8 mouse cellular contexts compared by ENCODE assay signal in the genomic region with DNA sequence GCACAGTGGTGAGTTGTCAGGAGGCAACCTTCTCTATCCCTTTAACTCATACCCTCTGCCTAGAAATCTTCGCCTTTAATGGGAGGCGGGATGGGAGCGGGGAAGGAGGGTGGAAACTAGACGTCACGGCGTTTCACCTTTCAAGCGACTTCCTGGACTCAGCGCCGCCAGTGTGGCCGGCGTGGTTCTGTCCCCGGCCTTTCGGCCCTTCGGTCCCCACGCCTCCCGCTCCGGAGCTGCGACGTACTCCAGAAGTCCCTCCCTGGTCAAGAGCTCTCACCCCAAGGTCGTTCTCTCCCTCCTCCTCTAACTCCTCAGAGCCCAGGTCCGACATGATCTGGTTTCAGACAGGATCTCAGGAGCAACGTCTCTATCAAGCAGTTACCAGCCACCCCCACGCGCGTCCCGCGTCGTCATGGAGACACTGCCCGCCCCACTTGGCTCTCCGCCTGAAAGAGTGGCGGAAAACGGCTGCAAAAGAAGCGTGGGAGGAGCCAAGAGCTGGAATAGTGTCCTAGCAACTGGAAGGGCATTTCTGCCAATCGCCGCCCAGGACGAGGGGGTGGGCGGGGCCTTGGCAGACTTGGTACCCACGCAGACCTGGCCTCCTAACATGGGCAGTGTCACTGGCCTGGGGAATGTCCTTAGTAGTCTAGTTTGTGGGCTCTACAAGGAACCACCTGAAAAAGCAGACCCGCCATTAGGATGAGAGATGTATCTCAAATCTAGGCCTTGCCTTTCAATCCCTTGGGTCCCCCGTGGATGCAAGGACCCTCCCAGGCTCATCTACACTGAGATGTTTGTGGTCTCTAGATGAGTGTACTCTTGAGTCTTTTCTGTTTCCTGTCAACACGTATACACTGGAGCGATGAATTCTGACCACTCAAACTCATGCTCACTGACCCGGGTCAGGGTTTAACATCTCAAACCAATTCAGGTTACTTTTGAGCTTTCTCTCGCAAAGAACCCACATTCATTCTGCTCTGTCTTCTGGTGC. TPM values are rescaled to one million over a fixed set of nuclear protein-coding genes. Genes with fewer than 3 reads are reported as not detected.
A peak's percentile ranks its signal among the peaks of the same experiment; 100 is the strongest.
DNase-seq lines count a peak whose midpoint lies in the region; ATAC-seq and TF ChIP-seq lines count a peak whose summit lies in the region.

TSS of gene Rsph1 (minus strand) at position 462 of the 997 bp plus-strand sequence.

- DNase-seq in adrenal gland, postnatal 4 days (ENCODE audit: low spot score in 2 of 2), result peak; percentile 100
- DNase-seq in heart, adult 2 months, result peak; percentile 97 to 100
- peak; percentile 99 for DNase-seq in kidney, adult 2 months
- DNase-seq in limb, embryonic 10.5 days (ENCODE audit: low spot score), result peak; percentile 88
- peak; percentile 98 for DNase-seq in midbrain, embryonic 11.5 days (ENCODE audit: low spot score, missing footprints)
- peak; percentile 100 for DNase-seq in right cerebral cortex, postnatal 36 days (ENCODE audit: low spot score in 2 of 2)
- DNase-seq in urinary bladder, postnatal 36 days (ENCODE audit: low spot score in 2 of 2), result peak; percentile 100

- intact Hi-C loops in heart, adult 2 months (cut with DNase I), result loop anchor here (10.0 kb wide), 1 partner anchor 142 kb away; no protein-coding TSS in a partner anchor

- peak within 1 kb of the TSS; percentile 44 for H3K4me3 ChIP-seq in embryonic facial prominence, embryonic 15.5 days (replicated peaks)
- peak within 1 kb of the TSS; percentile 37 for H3K4me3 ChIP-seq in heart, adult 2 months
- H3K4me3 ChIP-seq in kidney, adult 2 months (ENCODE audit: insufficient read depth, low read depth, low read length), result peak within 1 kb of the TSS; percentile 60
- H3K4me3 ChIP-seq in limb, embryonic 10.5 days, result peak within 1 kb of the TSS; percentile 55
- peak within 1 kb of the TSS; percentile 41 for H3K4me3 ChIP-seq in midbrain, embryonic 11.5 days (ENCODE audit: low read depth, low read length)

- H3K4me2 ChIP-seq in embryonic facial prominence, embryonic 15.5 days (replicated peaks), result peak within 1 kb of the TSS; percentile 79
- H3K4me2 ChIP-seq in midbrain, embryonic 11.5 days, result peak within 1 kb of the TSS; percentile 61

- WGBS in embryonic facial prominence, embryonic 15.5 days, result 10% methylated on average over 44 of the region's 44 CpGs
- WGBS in heart, adult 2 months, result 11% methylated on average over 44 of the region's 44 CpGs
- 9% methylated on average over 44 of the region's 44 CpGs for WGBS in kidney, adult 2 months
- 10% methylated on average over 44 of the region's 44 CpGs for WGBS in limb, embryonic 10.5 days
- 10% methylated on average over 44 of the region's 44 CpGs for WGBS in midbrain, embryonic 11.5 days

- peaks cover 12% of the 10 kb centered on the region for H3K4me1 ChIP-seq in embryonic facial prominence, embryonic 15.5 days
- no peaks in the 10 kb centered on the region for H3K4me1 ChIP-seq in heart, adult 2 months (ENCODE audit: control insufficient read depth, insufficient read depth, low read length)
- H3K4me1 ChIP-seq in kidney, adult 2 months (ENCODE audit: control insufficient read depth, insufficient read depth, low read length), result peaks cover 3% of the 10 kb centered on the region; the same call in 1 of the 2 replicates
- H3K4me1 ChIP-seq in limb, embryonic 10.5 days, result peaks cover 16% of the 10 kb centered on the region
- peaks cover 9% of the 10 kb centered on the region; the same call in 1 of the 2 replicates for H3K4me1 ChIP-seq in midbrain, embryonic 11.5 days (ENCODE audit: control insufficient read depth, insufficient read depth, low read length)

- no peak within 1 kb of the TSS for H3K9ac ChIP-seq in embryonic facial prominence, embryonic 15.5 days
- peak within 1 kb of the TSS; percentile 51 for H3K9ac ChIP-seq in heart, adult 2 months (ENCODE audit: low read depth, low read length)
- H3K9ac ChIP-seq in midbrain, embryonic 11.5 days (ENCODE audit: low read length), result peak within 1 kb of the TSS; percentile 58

- no peak for TF ChIP-seq EP300 in heart, adult 2 months (IDR thresholded peaks at IDR 0.05; ENCODE audit: insufficient read depth, low read depth, low read length)

- no peak for TF ChIP-seq CTCF in heart, adult 2 months (IDR thresholded peaks at IDR 0.05)
- no peak for TF ChIP-seq CTCF in kidney, adult 2 months (conservative IDR thresholded peaks at IDR 0.05; ENCODE audit: insufficient read depth, insufficient read length, low read depth, low read length)

- peak; percentile 80 for ATAC-seq in embryonic facial prominence, embryonic 15.5 days (ENCODE audit: insufficient number of reproducible peaks, low FRiP score, low TSS enrichment, low read depth)
- peak; percentile 92 for ATAC-seq in midbrain, embryonic 11.5 days (ENCODE audit: low FRiP score)

- H3K36me3 ChIP-seq in embryonic facial prominence, embryonic 15.5 days, result no peaks in the 10 kb centered on the region
- no peaks in the 10 kb centered on the region for H3K36me3 ChIP-seq in heart, adult 2 months (ENCODE audit: control insufficient read depth, insufficient read depth, low read length)
- no peaks in the 10 kb centered on the region for H3K36me3 ChIP-seq in kidney, adult 2 months (ENCODE audit: control insufficient read depth, insufficient read depth, low read length)
- no peaks in the 10 kb centered on the region for H3K36me3 ChIP-seq in limb, embryonic 10.5 days
- no peaks in the 10 kb centered on the region for H3K36me3 ChIP-seq in midbrain, embryonic 11.5 days (ENCODE audit: control insufficient read depth, insufficient read depth, low read length)

- no peak within 1 kb of the TSS for H3K27ac ChIP-seq in embryonic facial prominence, embryonic 15.5 days (replicated peaks)
- H3K27ac ChIP-seq in heart, adult 2 months, result no peak within 1 kb of the TSS
- no peak within 1 kb of the TSS for H3K27ac ChIP-seq in kidney, adult 2 months (ENCODE audit: insufficient read depth, low read depth, low read length)
- peak within 1 kb of the TSS; percentile 37 for H3K27ac ChIP-seq in limb, embryonic 10.5 days
- no peak within 1 kb of the TSS for H3K27ac ChIP-seq in midbrain, embryonic 11.5 days (ENCODE audit: low read depth, low read length)

- H3K27me3 ChIP-seq in embryonic facial prominence, embryonic 15.5 days, result no peaks in the 10 kb centered on the region
- no peaks in the 10 kb centered on the region for H3K27me3 ChIP-seq in heart, adult 2 months (ENCODE audit: control insufficient read depth, insufficient read depth, low read length)
- H3K27me3 ChIP-seq in kidney, adult 2 months (replicated peaks; ENCODE audit: control insufficient read depth, insufficient read depth, low read length), result no peaks in the 10 kb centered on the region
- H3K27me3 ChIP-seq in limb, embryonic 10.5 days (ENCODE audit: low read depth, poor library complexity, severe bottlenecking), result peaks cover 9% of the 10 kb centered on the region; the same call in 1 of the 2 replicates
- H3K27me3 ChIP-seq in midbrain, embryonic 11.5 days (ENCODE audit: control insufficient read depth, insufficient read depth, low read length), result peaks cover 2% of the 10 kb centered on the region; the same call in 1 of the 2 replicates

- H3K79me2 ChIP-seq in heart, adult 2 months (replicated peaks; ENCODE audit: control insufficient read depth, insufficient read depth, low read length), result no peaks in the 10 kb centered on the region

- TF ChIP-seq POLR2A in heart, adult 2 months (IDR thresholded peaks at IDR 0.05; ENCODE audit: insufficient read depth, low read depth, low read length), result no peak
- TF ChIP-seq POLR2A in kidney, adult 2 months (IDR thresholded peaks at IDR 0.05; ENCODE audit: low read depth, low read length), result no peak

- H3K9me3 ChIP-seq in embryonic facial prominence, embryonic 15.5 days (replicated peaks), result no peaks in the 10 kb centered on the region
- no peaks in the 10 kb centered on the region for H3K9me3 ChIP-seq in limb, embryonic 10.5 days (replicated peaks)
- no peaks in the 10 kb centered on the region for H3K9me3 ChIP-seq in midbrain, embryonic 11.5 days (ENCODE audit: control insufficient read depth, low read length)

RNA-seq across cellular contexts. Expression of gene Rsph1, which starts in this region (rescaled TPM):
- 1 to 10 TPM; 5.5 TPM for total RNA-seq in adrenal gland, postnatal 4 days (2021)
- 19.6 and 34.3 TPM in 2 replicates for polyA plus RNA-seq in embryonic facial prominence, embryonic 15.5 days (2015; fragmentation: Nextera tagmentation; extraction: Ambion mirVana)
- 1 to 10 TPM in 1 of 2 experiments, under 1 TPM in 1; 0.81 to 1.2 TPM for total RNA-seq in heart, adult 2 months (2021)
- polyA plus RNA-seq in heart, adult 2 months (2012; rRNA removed), result 0.32 and 1.2 TPM in 2 replicates
- 0.73 and 1.1 TPM in 2 replicates for polyA plus RNA-seq in kidney, adult 2 months (2012; rRNA removed)
- polyA plus RNA-seq in limb, embryonic 10.5 days (2016; fragmentation: Nextera tagmentation; extraction: Ambion mirVana), result 0.62 and 0.90 TPM in 2 replicates
- 0.63 and 1.7 TPM in 2 replicates for polyA plus RNA-seq in midbrain, embryonic 11.5 days (2014; fragmentation: Nextera tagmentation; extraction: Ambion mirVana)

Comparison
In these comparisons a context has a peak if more than half of its experiments do, and no peak if none do; other contexts are left out.
1. Peak in DNase-seq, H3K4me3 ChIP-seq and H3K27ac ChIP-seq in limb, embryonic 10.5 days; RNA of the gene not detected or under 1 TPM.